Mouse (Mus musculus): Measurements from ENCODE around the gene Cox14.

GRCm38 (mm10) chr15:99772925-99773324 is 47.5 kb downstream of the Cox14 start:
- TF ChIP-seq CTCF (IDR thresholded peaks at IDR 0.05; ENCODE audit: low read depth) (no peak), EP300 (IDR thresholded peaks at IDR 0.05; ENCODE audit: low read depth) (no peak)

Data from liver, postnatal 0 days (tissue).